Mouse (Mus musculus) forebrain, embryonic 14.5 days (tissue): ENCODE results near the gene Gm10354. TPM values are rescaled to one million over a fixed set of nuclear protein-coding genes. Genes with fewer than 3 reads are reported as not detected.
"Not testable (repeated sequence)": the region's sequence is repeated elsewhere in the genome, so short reads cannot be mapped to it uniquely, and the experiment has no call there.

ENCODE experiments used
- ATAC-seq: fragments of 200-750 bp; cut with Nextera tagmentation; 2 replicates; pipeline ENCODE4 v1.8.0; 2017; ENCODE audit warnings: mild to moderate bottlenecking, moderate library complexity
- DNase-seq: peaks from one replicate; pipeline ENCODE4 v3.0.0-alpha.2; 2015; ENCODE audit warnings: low spot score
- H3K27ac ChIP-seq: fragments of 300-500 bp; sonication (generic); 2 replicates; pipeline ENCODE4 v1.5.1; 2014; ENCODE audit warnings: low read depth, mild to moderate bottlenecking, control low read depth, low read length, moderate library complexity
- H3K27me3 ChIP-seq: fragments of 300-500 bp; sonication (generic); replicated peaks from 2 replicates; pipeline ENCODE4 v1.6.1; 2014; ENCODE audit warnings: low read length, control low read depth, mixed read lengths; ENCODE audit not compliant: control insufficient read depth, insufficient read depth
- H3K36me3 ChIP-seq: fragments of 300-500 bp; sonication (generic); 2 replicates; pipeline ENCODE4 v1.6.1; 2014; ENCODE audit warnings: low read length, control low read depth; ENCODE audit not compliant: control insufficient read depth, insufficient read depth
- H3K4me1 ChIP-seq: fragments of 300-500 bp; sonication (generic); 2 replicates; pipeline ENCODE4 v1.6.1; 2014; ENCODE audit warnings: antibody characterized with exemption, low read length, control low read depth; ENCODE audit not compliant: control insufficient read depth, insufficient read depth
- H3K4me2 ChIP-seq: fragments of 300-500 bp; sonication (generic); 2 replicates; pipeline ENCODE4 v1.6.1; 2014; ENCODE audit warnings: mild to moderate bottlenecking, control low read depth, low read length
- H3K4me3 ChIP-seq: fragments of 300-500 bp; sonication (generic); 2 replicates; pipeline ENCODE4 v1.5.1; 2014; ENCODE audit warnings: low read depth, low read length, control low read depth
- H3K9ac ChIP-seq: fragments of 300-500 bp; sonication (generic); 2 replicates; pipeline ENCODE4 v1.6.1; 2014; ENCODE audit warnings: mild to moderate bottlenecking, low read length, control low read depth, moderate library complexity
- H3K9me3 ChIP-seq: fragments of 300-500 bp; sonication (generic); replicated peaks from 2 replicates; pipeline ENCODE4 v1.6.1; 2016; ENCODE audit warnings: low read length, control low read depth, mixed read lengths; ENCODE audit not compliant: control insufficient read depth
- WGBS: fragments of 180-500 bp; shearing (Covaris S2); extraction: QIAGEN DNeasy Blood & Tissue Kit; methylation state at CpG from one replicate; pipeline ENCODE4 v1.1.7; 2014; 5-methylcytosine and 5-hydroxymethylcytosine counted together
- polyA plus RNA-seq: library from polyadenylated mRNA; unstranded; fragments of >200 nt; fragmentation: Nextera tagmentation; extraction: Ambion mirVana; gene quantifications from 2 replicates; pipeline ENCODE4 v1.2.1, GENCODE M21; 2014

Gene Gm10354
- polyA plus RNA-seq, 1 experiment from 2014 or later, result not detected

DNA sequence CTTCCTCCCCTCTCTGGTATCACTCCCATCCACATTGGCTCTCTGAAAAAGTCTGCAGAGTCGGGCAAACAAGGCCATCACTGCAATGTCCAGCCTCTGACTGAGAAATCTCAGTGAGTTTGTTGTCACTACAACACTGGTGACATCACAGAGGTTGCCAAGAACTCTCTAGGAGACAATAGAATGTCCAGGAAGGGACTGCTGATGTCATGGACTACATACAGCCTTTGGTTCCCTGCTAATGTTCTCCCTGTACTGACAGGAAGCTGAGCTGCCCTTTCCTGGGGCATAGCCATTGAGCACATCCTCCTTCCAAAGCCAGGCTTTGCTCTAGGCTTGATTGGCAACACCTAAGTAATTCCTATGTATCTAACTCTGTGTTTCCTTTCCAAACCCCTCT, 40.4 kb downstream of the Gm10354 start, which contains the start of gene Speer4e:
Gene Speer4e, minus strand, starts transcription at position 101 of the 400 bp plus-strand sequence.
- H3K27ac ChIP-seq, H3K36me3 ChIP-seq, H3K4me1 ChIP-seq, H3K27me3 ChIP-seq, H3K9me3 ChIP-seq, H3K9ac ChIP-seq, H3K4me3 ChIP-seq, ATAC-seq, DNase-seq, H3K4me2 ChIP-seq: not testable (repeated sequence)
- 53% methylated on average over 1 of the region's 1 CpGs for WGBS

DNA sequence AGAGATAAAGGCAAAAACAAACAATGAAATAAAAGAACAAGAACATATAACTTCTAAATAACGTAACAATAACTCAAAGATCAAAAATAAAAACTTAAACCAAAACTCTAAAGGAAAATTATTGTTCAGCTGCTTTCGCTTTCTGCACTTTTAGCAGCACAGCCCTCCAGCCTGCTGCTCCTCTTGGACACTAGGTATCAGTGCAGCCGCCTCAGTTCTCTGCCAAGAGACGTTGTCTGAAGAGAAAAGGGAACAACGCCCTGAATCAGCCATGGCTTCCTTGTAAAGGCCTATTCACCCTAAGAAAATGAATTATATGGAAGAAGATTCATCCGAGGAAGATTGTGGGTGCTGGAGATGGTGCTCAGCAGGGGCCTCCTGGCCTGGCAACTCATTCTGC, 45.0 kb downstream of the Gm10354 start:
- not testable (repeated sequence) for H3K4me2 ChIP-seq, DNase-seq, H3K9me3 ChIP-seq, H3K4me1 ChIP-seq, H3K27me3 ChIP-seq, ATAC-seq, H3K36me3 ChIP-seq, H3K4me3 ChIP-seq, H3K9ac ChIP-seq, H3K27ac ChIP-seq
- 72% methylated on average over 5 of the region's 6 CpGs for WGBS

DNA sequence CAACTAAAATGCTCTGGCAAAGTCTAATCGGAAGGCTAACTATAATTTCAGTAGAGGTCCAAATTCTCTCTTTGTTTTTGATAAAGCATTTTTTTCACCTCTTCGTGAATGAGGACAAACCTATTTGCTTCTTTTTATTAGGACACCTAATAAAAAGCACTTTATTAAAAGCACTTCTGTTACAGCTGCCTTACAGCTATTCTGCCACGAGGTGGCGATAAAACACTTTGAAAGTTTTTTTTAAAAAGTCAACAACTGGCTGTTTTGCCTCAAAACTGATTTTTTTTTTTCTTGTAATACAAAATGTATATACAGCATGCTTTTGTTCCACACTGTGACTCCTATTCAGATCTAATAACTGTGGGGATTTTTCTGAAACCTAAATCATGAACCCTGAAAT, 51.7 kb downstream of the Gm10354 start:
- H3K4me1 ChIP-seq, ATAC-seq, H3K4me3 ChIP-seq, H3K27ac ChIP-seq, DNase-seq, H3K36me3 ChIP-seq, H3K27me3 ChIP-seq, H3K4me2 ChIP-seq, H3K9me3 ChIP-seq, H3K9ac ChIP-seq: not testable (repeated sequence)
- WGBS, result 32% methylated on average over 4 of the region's 4 CpGs

Other genes with a start within 250 kb of the Gm10354 start
- not detected in 2 replicates for gene Gm9758, start 64.0 kb downstream of the Gm10354 start, polyA plus RNA-seq
- not detected in 2 replicates for gene Speer4e, start 40.5 kb downstream of the Gm10354 start, polyA plus RNA-seq
- not detected in 2 replicates for gene Gm17019, start 54.1 kb upstream of the Gm10354 start, polyA plus RNA-seq